Mouse (Mus musculus) heart, postnatal 0 days (tissue): Measurements from ENCODE around the gene Bbip1.

Experiments used
- CTCF ChIP-seq: IDR thresholded peaks from 2 replicates; pipeline ENCODE4 v1.5.1; 2016; ENCODE audit warnings: antibody characterized with exemption, control low read depth, low read depth
- EP300 ChIP-seq: IDR thresholded peaks from 2 replicates; pipeline ENCODE4 v1.6.1; 2016; ENCODE audit warnings: antibody characterized with exemption, low read depth

DNA sequence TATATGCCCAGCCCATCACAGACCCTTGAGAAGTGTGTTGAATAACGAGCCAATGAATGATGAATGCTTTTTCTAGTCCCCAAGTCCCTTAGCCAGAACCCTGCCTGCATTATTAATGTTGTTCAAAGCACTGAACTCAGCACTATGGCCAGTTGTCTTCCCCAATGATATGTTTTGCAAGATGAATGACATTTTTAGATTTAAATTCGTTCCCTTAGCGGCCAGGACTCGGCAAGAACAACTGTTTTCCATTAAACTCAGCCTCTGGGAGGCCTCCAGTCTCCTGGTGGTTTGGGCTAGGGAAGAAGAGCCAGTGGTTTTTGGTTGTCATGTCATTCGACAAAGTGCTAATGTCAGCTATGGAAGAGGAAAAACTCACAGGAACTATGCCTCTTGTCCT lies 62.6 kb downstream of the Bbip1 start:
- TF ChIP-seq EP300, result no peak
- no peak for TF ChIP-seq CTCF
